Mouse (Mus musculus): ENCODE results near the gene Ccdc107. TPM values are rescaled to one million over a fixed set of nuclear protein-coding genes. Genes with fewer than 3 reads are reported as not detected.
A peak's percentile ranks its signal among the peaks of the same experiment; 100 is the strongest.

The Ccdc107 gene
- total RNA-seq, 2 experiments from 2014 or later = 23.5 to 28.1 TPM

- DNase-seq (ENCODE audit: extremely low spot score in 1 of 2, low spot score in 1 of 2) = no peak
Measured at GRCm38 (mm10) chr4:43509109-43509508, 16.4 kb downstream of the Ccdc107 start.

DNA sequence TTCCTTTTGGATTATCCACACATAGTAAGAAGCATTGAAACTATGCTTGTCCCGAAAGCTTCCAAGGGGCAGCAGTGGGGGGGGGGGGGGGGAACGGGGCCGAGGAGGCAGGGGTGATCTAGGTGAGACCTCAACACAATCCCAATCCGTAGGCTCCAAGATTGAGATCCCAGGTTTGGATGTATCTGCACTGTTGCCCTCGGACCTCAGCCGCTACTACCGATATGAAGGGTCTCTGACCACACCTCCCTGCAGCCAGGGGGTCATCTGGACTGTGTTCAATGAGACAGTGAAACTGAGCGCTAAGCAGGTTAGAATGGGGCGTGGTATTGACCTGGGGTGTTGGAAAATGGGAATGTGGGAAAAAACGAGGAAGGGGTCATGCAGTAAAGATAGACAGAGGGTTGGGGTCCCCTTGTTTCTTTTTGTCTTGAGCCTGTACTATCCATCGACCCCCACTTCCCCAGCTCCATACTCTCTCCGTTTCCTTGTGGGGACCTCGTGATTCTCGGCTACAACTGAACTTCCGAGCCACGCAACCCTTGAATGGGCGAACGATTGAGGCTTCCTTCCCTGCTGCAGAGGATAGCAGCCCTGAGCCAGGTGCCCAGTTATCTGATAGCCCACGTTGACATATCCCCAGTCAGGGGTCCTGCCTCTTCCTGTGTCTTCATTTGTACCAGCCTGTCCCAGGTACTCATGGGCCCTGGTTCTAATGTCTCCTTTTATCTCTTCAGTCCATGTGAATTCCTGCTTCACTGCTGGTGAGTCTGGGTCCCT is 19.2 kb downstream of the Ccdc107 start:
- DNase-seq (ENCODE audit: extremely low spot score in 1 of 2, low spot score in 1 of 2) = no peak

DNA sequence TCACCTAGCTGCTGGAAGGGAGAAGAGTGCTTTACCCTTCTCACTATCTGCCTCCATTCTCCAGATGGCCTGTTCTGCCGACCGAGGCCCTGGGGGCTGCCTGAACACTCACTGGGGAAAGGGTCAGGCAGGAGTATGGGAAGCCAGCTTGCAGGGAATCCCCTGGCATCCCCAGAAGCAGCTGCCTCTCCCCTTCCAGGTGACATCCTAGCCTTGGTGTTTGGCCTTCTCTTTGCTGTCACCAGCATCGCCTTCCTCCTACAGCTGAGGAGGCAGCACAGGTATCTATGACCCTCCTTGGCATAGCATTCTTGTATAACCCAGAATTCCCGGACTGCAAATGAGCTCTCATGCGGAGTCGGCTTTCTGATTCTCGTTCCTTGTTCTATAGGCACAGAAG is 20.0 kb downstream of the Ccdc107 start:
- no peak for DNase-seq (ENCODE audit: extremely low spot score in 1 of 2, low spot score in 1 of 2)

- DNase-seq (ENCODE audit: extremely low spot score in 1 of 2, low spot score in 1 of 2) = no peak
Measured at GRCm38 (mm10) chr4:43513300-43513699, 20.6 kb downstream of the Ccdc107 start.

DNA sequence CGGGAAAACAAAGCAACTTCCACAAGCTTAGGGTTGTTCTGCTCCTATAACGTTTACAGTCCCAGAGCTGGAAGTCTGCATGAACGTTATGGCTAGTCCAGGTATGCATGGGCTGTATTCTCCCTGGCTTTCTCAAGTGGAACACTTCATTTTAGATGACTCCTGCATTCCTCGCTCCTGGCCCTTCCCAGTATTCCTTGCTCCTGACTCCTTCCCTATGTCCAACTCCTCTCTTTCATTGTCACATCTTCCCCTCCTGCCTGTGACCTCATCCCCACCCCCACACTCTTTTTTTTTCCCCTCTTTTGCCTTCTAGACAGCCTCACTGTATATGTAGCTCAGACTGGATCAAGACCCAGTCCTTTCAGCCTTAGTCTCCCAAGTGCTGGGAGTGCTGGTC is 21.1 kb downstream of the Ccdc107 start:
- DNase-seq (ENCODE audit: extremely low spot score in 1 of 2, low spot score in 1 of 2) = no peak

DNA sequence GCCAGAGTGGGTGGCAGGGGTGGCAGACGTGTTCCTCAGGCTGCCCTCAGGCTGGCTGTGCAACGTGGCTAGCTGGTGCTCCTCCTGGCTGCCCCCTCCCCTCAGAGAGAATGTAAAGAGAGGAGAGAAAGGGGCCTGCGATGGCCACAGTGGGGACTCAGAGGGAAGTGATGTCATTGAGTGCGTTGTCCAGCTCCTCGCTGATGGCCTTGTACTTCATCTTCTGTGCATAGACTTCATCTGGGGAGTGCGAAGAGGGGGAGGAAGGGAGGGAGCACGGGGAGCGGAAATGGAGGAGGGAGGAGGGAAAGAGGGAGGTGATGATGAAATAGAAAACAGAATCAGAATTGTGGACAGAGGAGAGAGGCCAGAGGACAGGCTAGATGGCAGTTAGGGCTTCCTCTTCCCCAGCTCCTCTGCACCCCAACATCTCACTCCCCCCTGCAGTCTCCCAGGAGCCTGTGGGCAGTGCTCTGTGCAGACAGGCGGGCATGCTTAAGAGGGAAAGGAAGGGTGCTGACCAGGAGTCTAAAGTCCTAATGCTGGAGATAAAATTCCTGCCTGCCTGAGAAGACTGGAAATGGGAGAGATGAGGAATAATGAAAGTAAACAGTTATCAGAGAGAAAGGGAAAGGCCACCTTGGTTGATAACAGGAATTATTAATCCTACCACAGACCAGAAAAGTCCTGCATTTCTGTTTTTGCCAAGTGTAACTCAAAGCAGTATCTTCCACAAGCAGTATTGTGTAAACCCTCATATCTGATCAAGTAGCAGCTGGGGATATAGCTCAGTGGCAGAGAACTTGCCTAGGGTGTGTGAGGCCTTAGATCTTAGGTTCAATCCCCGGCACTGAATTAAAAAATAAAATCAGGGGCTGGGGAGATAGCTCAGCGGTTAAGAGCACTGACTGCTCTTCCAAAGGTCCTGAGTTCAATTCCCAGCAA is 23.3 kb downstream of the Ccdc107 start:
- no peak for DNase-seq (ENCODE audit: extremely low spot score in 1 of 2, low spot score in 1 of 2)

GRCm38 (mm10) chr4:43519551-43519950 is 26.9 kb downstream of the Ccdc107 start:
- DNase-seq (ENCODE audit: extremely low spot score in 1 of 2, low spot score in 1 of 2) = no peak

DNA sequence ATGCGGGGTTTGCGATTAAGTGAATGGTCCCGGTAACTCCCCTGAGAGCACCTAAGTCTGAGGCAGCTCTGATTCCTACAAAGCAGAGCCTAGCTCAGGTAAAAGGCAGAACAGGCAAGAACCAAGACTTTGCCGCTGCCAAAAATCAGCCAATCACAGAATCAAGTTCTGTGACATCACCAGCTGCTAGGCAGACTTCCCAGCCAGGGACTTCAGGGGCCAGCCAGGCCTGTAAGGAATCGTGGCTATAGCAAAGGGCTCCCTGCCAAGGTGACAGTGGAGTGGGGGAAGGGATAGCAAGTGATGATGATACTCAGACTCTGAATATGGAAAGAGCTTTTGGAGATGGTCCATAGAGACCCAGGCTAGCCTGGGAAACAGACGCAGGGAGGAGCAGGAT is 27.3 kb downstream of the Ccdc107 start:
- peak; percentile 80 to 97 for DNase-seq (ENCODE audit: extremely low spot score in 1 of 2, low spot score in 1 of 2)

GRCm38 (mm10) chr4:43527880-43528279 is 35.2 kb downstream of the Ccdc107 start:
- DNase-seq (ENCODE audit: extremely low spot score in 1 of 2, low spot score in 1 of 2) = no peak

DNA sequence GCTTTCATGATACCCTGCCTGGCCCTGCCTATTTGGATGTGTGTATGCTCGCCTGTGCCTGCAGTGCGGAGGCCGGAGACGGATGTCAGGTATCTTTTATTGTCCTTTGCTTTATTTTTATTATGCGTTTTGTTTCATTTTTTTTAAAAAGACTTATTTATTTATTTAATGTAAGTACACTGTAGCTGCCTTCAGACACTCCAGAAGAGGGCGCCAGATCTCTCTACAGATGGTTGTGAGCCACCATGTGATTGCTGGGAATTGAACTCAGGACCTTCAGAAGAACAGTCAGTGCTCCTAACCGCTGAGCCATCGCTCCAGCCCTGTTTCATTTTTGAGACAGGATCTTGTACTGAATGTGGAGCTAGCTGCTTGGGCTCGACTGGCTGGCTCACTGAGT is 35.8 kb downstream of the Ccdc107 start:
- DNase-seq (ENCODE audit: extremely low spot score in 1 of 2, low spot score in 1 of 2) = no peak

- no peak for DNase-seq (ENCODE audit: extremely low spot score in 1 of 2, low spot score in 1 of 2)
Measured at GRCm38 (mm10) chr4:43530081-43530501, 37.4 kb downstream of the Ccdc107 start.

DNA sequence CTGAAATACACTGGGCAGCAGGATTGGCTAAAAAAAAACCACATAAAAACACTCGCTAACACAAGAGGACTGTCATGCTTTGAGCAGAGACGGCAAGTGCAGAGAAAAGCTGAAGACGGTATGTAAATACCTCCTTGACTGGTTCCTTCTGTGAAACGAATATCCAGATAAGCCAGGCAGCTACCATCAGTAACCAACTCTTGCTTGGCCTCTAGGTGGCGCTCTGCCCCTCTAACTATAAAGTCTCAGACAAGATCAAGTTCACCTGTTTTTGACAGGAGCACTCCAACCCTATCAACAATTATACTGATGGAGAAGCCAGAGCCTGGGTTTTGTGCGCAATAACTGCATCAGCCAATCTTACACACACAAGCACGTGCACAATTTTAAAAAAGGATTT is 37.9 kb downstream of the Ccdc107 start:
- DNase-seq (ENCODE audit: extremely low spot score in 1 of 2, low spot score in 1 of 2) = peak; percentile 37 to 82

GRCm38 (mm10) chr4:43533270-43533669 is 40.6 kb downstream of the Ccdc107 start:
- DNase-seq (ENCODE audit: extremely low spot score in 1 of 2, low spot score in 1 of 2) = no peak

DNA sequence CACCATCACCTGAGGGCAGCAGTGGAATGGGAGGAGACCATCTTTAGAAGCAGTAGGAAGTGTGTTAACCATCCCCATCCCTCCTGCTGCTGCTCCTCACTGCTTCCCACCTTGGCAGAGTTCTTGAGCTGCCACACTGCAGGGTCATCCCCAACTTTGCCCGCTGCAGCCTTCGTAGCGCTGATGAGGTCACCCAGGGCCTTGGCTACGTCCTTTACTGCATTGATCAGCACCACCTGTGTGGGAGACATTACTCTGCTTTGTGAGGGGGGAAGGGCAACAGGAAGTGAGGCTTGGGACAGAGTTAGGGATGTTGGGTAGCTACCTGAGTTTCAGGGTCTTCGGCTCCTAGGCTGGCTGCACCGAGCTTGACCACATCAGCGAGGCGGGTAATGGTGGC is 42.9 kb downstream of the Ccdc107 start:
- DNase-seq (ENCODE audit: extremely low spot score in 1 of 2, low spot score in 1 of 2) = no peak

- no peak for DNase-seq (ENCODE audit: extremely low spot score in 1 of 2, low spot score in 1 of 2)
Measured at GRCm38 (mm10) chr4:43536031-43536430, 43.3 kb downstream of the Ccdc107 start.

GRCm38 (mm10) chr4:43542044-43542443 is 49.3 kb downstream of the Ccdc107 start:
- DNase-seq (ENCODE audit: extremely low spot score in 1 of 2, low spot score in 1 of 2) = no peak

Other genes with a start within 250 kb of the Ccdc107 start
- gene Atp8b5, start 225.7 kb upstream of the Ccdc107 start, total RNA-seq (2021) = under 1 TPM; 0.12 to 0.23 TPM
- gene Rusc2, start 110.9 kb upstream of the Ccdc107 start, total RNA-seq (2021) = 100 to 1,000 TPM; 122 to 123 TPM
- 1 to 10 TPM in 1 of 2 experiments, under 1 TPM in 1; 0.59 to 3.1 TPM for gene Fam166b, start 63.8 kb upstream of the Ccdc107 start, total RNA-seq (2021)
- 10 to 100 TPM; 74.1 to 77.6 TPM for gene Tesk1, start 51.0 kb upstream of the Ccdc107 start, total RNA-seq (2021)
- gene Cd72, start 38.3 kb upstream of the Ccdc107 start, total RNA-seq (2021) = under 1 TPM in 1 of 2 experiments, not detected in 1; 0.22 TPM
- not detected for gene Sit1, start 9.2 kb upstream of the Ccdc107 start, total RNA-seq (2021)
- gene Arhgef39, start 6.8 kb downstream of the Ccdc107 start, total RNA-seq (2021) = under 1 TPM; 0.27 to 0.70 TPM
- under 1 TPM; 0.22 to 0.35 TPM for gene Car9, start 14.1 kb downstream of the Ccdc107 start, total RNA-seq (2021)
- 1 to 10 TPM; 5.1 to 5.8 TPM for gene Tpm2, start 30.9 kb downstream of the Ccdc107 start, total RNA-seq (2021)
- gene Creb3, start 69.4 kb downstream of the Ccdc107 start, total RNA-seq (2021) = 10 to 100 TPM; 58.8 to 71.2 TPM
- 10 to 100 TPM; 40.9 to 47.3 TPM for gene Tln1, start 69.8 kb downstream of the Ccdc107 start, total RNA-seq (2021)
- gene Rgp1, start 85.8 kb downstream of the Ccdc107 start, total RNA-seq (2021) = 10 to 100 TPM; 40.9 to 42.7 TPM
- 10 to 100 TPM; 60.8 to 64.4 TPM for gene Gba2, start 86.0 kb downstream of the Ccdc107 start, total RNA-seq (2021)
- not detected for gene Msmp, start 91.6 kb downstream of the Ccdc107 start, total RNA-seq (2021)
- gene Npr2, start 139.0 kb downstream of the Ccdc107 start, total RNA-seq (2021) = 10 to 100 TPM; 44.3 to 58.4 TPM
- gene Spag8, start 160.7 kb downstream of the Ccdc107 start, total RNA-seq (2021) = 1 to 10 TPM; 1.4 to 1.5 TPM
- gene Hint2, start 163.6 kb downstream of the Ccdc107 start, total RNA-seq (2021) = 10 to 100 TPM; 36.6 to 38.8 TPM
- 10 to 100 TPM; 66.5 to 70.9 TPM for gene Tmem8b, start 176.1 kb downstream of the Ccdc107 start, total RNA-seq (2021)
- 1 to 10 TPM; 1.2 to 1.3 TPM for gene Fam221b, start 176.2 kb downstream of the Ccdc107 start, total RNA-seq (2021)
- not detected for gene Olfr70, start 207.9 kb downstream of the Ccdc107 start, total RNA-seq (2021)
- not detected for gene Olfr71, start 217.4 kb downstream of the Ccdc107 start, total RNA-seq (2021)
- 1 to 10 TPM in 1 of 2 experiments, under 1 TPM in 1; 0.54 to 1.2 TPM for gene Hrct1, start 234.3 kb downstream of the Ccdc107 start, total RNA-seq (2021)
- gene Spaar, start 237.1 kb downstream of the Ccdc107 start, total RNA-seq (2021) = 1 to 10 TPM in 1 of 2 experiments, under 1 TPM in 1; 0.57 to 1.1 TPM

Measured in layer of hippocampus, postnatal 25 days (tissue).